In the genomic region with DNA sequence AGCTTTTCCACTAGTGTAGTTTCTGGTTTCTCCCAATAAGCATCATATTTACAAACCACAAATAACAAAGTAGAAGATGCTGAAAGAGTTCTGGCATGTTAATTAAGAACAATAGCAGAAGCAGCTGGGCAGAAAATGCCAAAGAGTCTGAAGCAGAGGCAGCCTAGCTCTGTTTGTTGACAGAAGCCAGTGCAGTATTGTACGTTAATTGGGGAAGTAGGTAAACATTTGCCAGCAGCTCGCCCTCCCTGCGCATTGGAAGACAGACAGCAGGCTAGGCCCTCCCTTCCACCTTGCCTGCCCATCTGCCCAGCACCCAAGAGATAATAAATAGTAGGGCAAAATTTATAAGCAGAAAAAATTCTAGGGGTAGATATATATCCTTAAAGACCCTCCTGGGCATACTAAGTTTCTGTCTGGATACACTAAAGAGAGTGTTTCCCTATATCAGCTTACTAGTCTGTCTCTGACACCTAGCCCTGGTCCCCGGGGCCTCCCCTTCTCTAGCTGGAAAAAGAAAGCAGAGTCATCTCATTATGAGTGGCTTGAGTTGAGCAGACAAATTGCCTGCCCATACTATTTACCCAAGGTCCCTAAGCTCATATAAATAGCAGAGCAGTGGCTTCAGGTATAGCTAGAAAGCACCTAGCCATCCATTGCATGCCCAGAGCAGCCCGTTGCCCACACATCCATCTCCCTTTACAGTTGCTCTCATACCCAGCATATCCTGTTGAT, we compare ENCODE assay signal across 18 mouse cellular contexts. TPM values are rescaled to one million over a fixed set of nuclear protein-coding genes. Genes with fewer than 3 reads are reported as not detected.
"Had no signal": no experiment of that assay in that cellular context is flagged by ENCODE, and none has a peak within 500 bp of the region (broad histone marks: within the 10 kb centered on the region; RNA-seq: fewer than 3 reads in every experiment).

No protein-coding gene starts in this region.

- H3K27ac ChIP-seq: layer of hippocampus, adult 2 months; limb, embryonic 12.5 days; liver, embryonic 13.5 days; lung, embryonic 15.5 days; macrophage; midbrain, embryonic 13.5 days; neural tube, embryonic 15.5 days had no signal

- DNase-seq: kidney, adult 2 months; kidney, postnatal 10 days; kidney, postnatal 4 days; liver; liver, embryonic 13.5 days; liver, postnatal 0 days; lung, postnatal 14 days; right cerebral cortex, postnatal 4 days; spleen, adult 18-20 months; thymus, postnatal 36 days had no signal

- H3K36me3 ChIP-seq: lung, embryonic 15.5 days had no signal

- H3K9me3 ChIP-seq: limb, embryonic 12.5 days; liver, embryonic 13.5 days; lung, embryonic 15.5 days; megakaryocyte, embryonic 14.5 days; midbrain, embryonic 13.5 days; neural tube, embryonic 15.5 days had no signal

- H3K9ac ChIP-seq: limb, embryonic 12.5 days; liver, embryonic 13.5 days; liver, postnatal 0 days; lung, embryonic 15.5 days; midbrain, embryonic 13.5 days; neural tube, embryonic 15.5 days had no signal

- H3K4me1 ChIP-seq: lung, embryonic 15.5 days; midbrain, embryonic 13.5 days; neural tube, embryonic 15.5 days had no signal

- H3K4me2 ChIP-seq: limb, embryonic 12.5 days; liver, embryonic 13.5 days; lung, embryonic 15.5 days; midbrain, embryonic 13.5 days; neural tube, embryonic 15.5 days had no signal

- H3K27me3 ChIP-seq: limb, embryonic 12.5 days; liver, embryonic 13.5 days; lung, embryonic 15.5 days; megakaryocyte, embryonic 14.5 days; midbrain, embryonic 13.5 days; neural tube, embryonic 15.5 days had no signal

- ATAC-seq: liver, postnatal 0 days; midbrain, embryonic 13.5 days had no signal

- H3K4me3 ChIP-seq: layer of hippocampus, adult 2 months; limb, embryonic 12.5 days; liver, embryonic 13.5 days; lung, embryonic 15.5 days; megakaryocyte, embryonic 14.5 days; midbrain, embryonic 13.5 days; neural tube, embryonic 15.5 days had no signal

RNA-seq across cellular contexts. Expression of a gene that starts 17.5 kb away (rescaled TPM):
- polyA plus RNA-seq: liver, embryonic 13.5 days; liver, postnatal 0 days; neural tube, embryonic 15.5 days; thymus, postnatal 0 days had no signal
